Mouse (Mus musculus) myocyte (in vitro differentiated cells): Measurements from ENCODE around the gene Slit3.

Experiments used
- MAX ChIP-seq: IDR thresholded peaks from one replicate; pipeline ENCODE4 v1.6.1; 2011; ENCODE audit warnings: low read depth, mild to moderate bottlenecking, control low read depth
- MYOD1 ChIP-seq, 3 experiments: IDR thresholded peaks; one replicate each; pipeline ENCODE4 v1.6.1; 2011; ENCODE audit warnings: control low read depth in 2 of 3, low read depth in 2 of 3, mild to moderate bottlenecking in 2 of 3, moderate library complexity in 1 of 3; ENCODE audit not compliant: insufficient read length in 2 of 3, control insufficient read depth in 1 of 3
- POLR2A ChIP-seq: IDR thresholded peaks from one replicate; pipeline ENCODE4 v1.6.1; 2011; ENCODE audit warnings: low read depth, mild to moderate bottlenecking, control low read depth, moderate library complexity; ENCODE audit not compliant: insufficient read length
- USF1 ChIP-seq: IDR thresholded peaks from one replicate; pipeline ENCODE4 v1.6.1; 2011; ENCODE audit warnings: low read depth, mild to moderate bottlenecking, control low read depth, moderate library complexity

GRCm38 (mm10) chr11:35449199-35449598, 328.2 kb downstream of the Slit3 start:
- TF ChIP-seq MYOD1 (IDR thresholded peaks at IDR 0.05; ENCODE audit: control insufficient read depth in 1 of 3, insufficient read length in 2 of 3, low read depth in 2 of 3) = no peak
- TF ChIP-seq POLR2A = no peak
- no peak for TF ChIP-seq MAX
- no peak for TF ChIP-seq USF1
